Mouse (Mus musculus) MEL (cell line): ENCODE measurements around the gene Gpx3. TPM values are rescaled to one million over a fixed set of nuclear protein-coding genes. Genes with fewer than 3 reads are reported as not detected.
A peak's percentile ranks its signal among the peaks of the same experiment; 100 is the strongest.

Experiments used
- DNase-seq: peaks from one replicate; pipeline ENCODE4 v3.0.0; 2011; ENCODE audit warnings: low read depth, low spot score
- H3K27ac ChIP-seq: 2 replicates; pipeline ENCODE4 v1.5.1; 2012; ENCODE audit warnings: low read depth, mild to moderate bottlenecking, control low read depth, low read length, moderate library complexity; ENCODE audit not compliant: control insufficient read depth
- H3K27me3 ChIP-seq, 2 experiments: fragments of 150-350 bp in 1 of 2; sonication (generic) in 1 of 2; 2 replicates each; pipeline ENCODE4 v1.6.1; 2012; ENCODE audit warnings: low read length in 2 of 2, mild to moderate bottlenecking in 2 of 2, improper control_type of control experiment in 1 of 2, moderate library complexity in 1 of 2; ENCODE audit not compliant: insufficient read depth in 2 of 2, control insufficient read depth in 1 of 2
- H3K36me3 ChIP-seq, 2 experiments: 2 replicates each; pipeline ENCODE4 v1.6.1; 2012 to 2014; ENCODE audit warnings: low read length in 2 of 2, improper control_type of control experiment in 1 of 2, inconsistent platforms in 1 of 2, mild to moderate bottlenecking in 1 of 2; ENCODE audit not compliant: insufficient read depth in 2 of 2, control insufficient read depth in 1 of 2
- H3K4me1 ChIP-seq, 2 experiments: fragments of 150-350 bp in 1 of 2; sonication (generic) in 1 of 2; 2 replicates each; pipeline ENCODE4 v1.6.1; 2012; ENCODE audit warnings: low read length in 2 of 2, improper control_type of control experiment in 1 of 2, mild to moderate bottlenecking in 1 of 2; ENCODE audit not compliant: insufficient read depth in 2 of 2, control insufficient read depth in 1 of 2
- H3K4me3 ChIP-seq, 2 experiments: fragments of 150-350 bp in 1 of 2; sonication (generic) in 1 of 2; 2 replicates each; pipeline ENCODE4 v1.5.1; 2012; ENCODE audit warnings: low read depth in 2 of 2, low read length in 2 of 2, mild to moderate bottlenecking in 2 of 2, moderate library complexity in 2 of 2, control low read depth in 1 of 2, improper control_type of control experiment in 1 of 2; ENCODE audit not compliant: control insufficient read depth in 1 of 2, insufficient read depth in 1 of 2
- H3K79me2 ChIP-seq: 2 replicates; pipeline ENCODE4 v1.6.1; 2012; ENCODE audit warnings: mild to moderate bottlenecking, low read length, moderate library complexity; ENCODE audit not compliant: control insufficient read depth, poor library complexity, insufficient read depth
- H3K9ac ChIP-seq: 2 replicates; pipeline ENCODE4 v1.6.1; 2012; ENCODE audit warnings: low read depth, mild to moderate bottlenecking, control low read depth, low read length, moderate library complexity; ENCODE audit not compliant: control insufficient read depth, poor library complexity, severe bottlenecking
- H3K9me3 ChIP-seq: fragments of 150-350 bp; sonication (generic); replicated peaks from 2 replicates; pipeline ENCODE4 v1.6.1; 2012; ENCODE audit warnings: mild to moderate bottlenecking, low read length, improper control_type of control experiment, moderate library complexity; ENCODE audit not compliant: insufficient read depth
- BHLHE40 ChIP-seq: IDR thresholded peaks from 2 replicates; pipeline ENCODE4 v1.6.1; 2012; ENCODE audit warnings: low read depth, mild to moderate bottlenecking, inconsistent platforms, low read length, improper control_type of control experiment, borderline replicate concordance
- CTCF ChIP-seq, 3 experiments: IDR thresholded peaks in 2 of 3; conservative IDR thresholded peaks in 1 of 3; 2 replicates each; pipeline ENCODE4 v1.5.1; 2011 to 2012; ENCODE audit warnings: low read length in 3 of 3, low read depth in 2 of 3, mild to moderate bottlenecking in 2 of 3, improper control_type of control experiment in 1 of 3, inconsistent platforms in 1 of 3, mixed read lengths in 1 of 3, moderate library complexity in 1 of 3; ENCODE audit not compliant: control insufficient read depth in 1 of 3, insufficient read depth in 1 of 3, poor library complexity in 1 of 3, severe bottlenecking in 1 of 3
- E2F4 ChIP-seq: IDR thresholded peaks from 2 replicates; pipeline ENCODE4 v1.6.1; 2011; ENCODE audit warnings: low read depth, low read length, improper control_type of control experiment, borderline replicate concordance
- EP300 ChIP-seq, 2 experiments: IDR thresholded peaks; 2 replicates each; pipeline ENCODE4 v1.6.1; 2011; ENCODE audit warnings: improper control_type of control experiment in 2 of 2, low read length in 2 of 2, low read depth in 1 of 2, mild to moderate bottlenecking in 1 of 2
- ETS1 ChIP-seq: IDR thresholded peaks from 2 replicates; pipeline ENCODE4 v1.6.1; 2012; ENCODE audit warnings: low read depth, mild to moderate bottlenecking, inconsistent platforms, low read length, improper control_type of control experiment, moderate library complexity
- GABPA ChIP-seq: IDR thresholded peaks from 2 replicates; pipeline ENCODE4 v1.6.1; 2012; ENCODE audit warnings: low read depth, mild to moderate bottlenecking, inconsistent platforms, low read length, improper control_type of control experiment, moderate library complexity
- GATA1 ChIP-seq: IDR thresholded peaks from 2 replicates; pipeline ENCODE4 v1.6.1; 2011; ENCODE audit warnings: low read depth, low read length, improper control_type of control experiment
- JUND ChIP-seq: IDR thresholded peaks from 2 replicates; pipeline ENCODE4 v1.6.1; 2011; ENCODE audit warnings: low read depth, mild to moderate bottlenecking, improper control_type of control experiment, low read length
- KAT2A ChIP-seq: conservative IDR thresholded peaks from 2 replicates; pipeline ENCODE4 v1.6.1; 2012; ENCODE audit warnings: low read depth, low read length, improper control_type of control experiment, inconsistent platforms
- MAFK ChIP-seq: IDR thresholded peaks from 2 replicates; pipeline ENCODE4 v1.6.1; 2011; ENCODE audit warnings: low read depth, mild to moderate bottlenecking, low read length, improper control_type of control experiment, borderline replicate concordance
- MAX ChIP-seq: IDR thresholded peaks from 2 replicates; pipeline ENCODE4 v1.6.1; 2011; ENCODE audit warnings: low read length, improper control_type of control experiment
- MEF2A ChIP-seq: IDR thresholded peaks from 2 replicates; pipeline ENCODE4 v1.6.1; 2014; ENCODE audit warnings: low read depth, mild to moderate bottlenecking, inconsistent platforms, low read length, improper control_type of control experiment; ENCODE audit not compliant: poor library complexity, insufficient replicate concordance, severe bottlenecking; ENCODE audit errors: extremely low read depth
- MYC ChIP-seq: IDR thresholded peaks from 2 replicates; pipeline ENCODE4 v1.6.1; 2011; ENCODE audit warnings: low read depth, mild to moderate bottlenecking, low read length, improper control_type of control experiment, moderate library complexity
- NRF1 ChIP-seq: IDR thresholded peaks from 2 replicates; pipeline ENCODE4 v1.6.1; 2014; ENCODE audit warnings: low read depth, mild to moderate bottlenecking, inconsistent platforms, low read length, improper control_type of control experiment, moderate library complexity; ENCODE audit not compliant: poor library complexity, insufficient read depth, severe bottlenecking
- POLR2A ChIP-seq, 2 experiments: IDR thresholded peaks; 2 replicates each; pipeline ENCODE4 v1.6.1; 2011 to 2012; ENCODE audit warnings: low read length in 2 of 2, mild to moderate bottlenecking in 2 of 2, control low read depth in 1 of 2, improper control_type of control experiment in 1 of 2, low read depth in 1 of 2, moderate library complexity in 1 of 2; ENCODE audit not compliant: control insufficient read depth in 1 of 2, insufficient read depth in 1 of 2, poor library complexity in 1 of 2
- RAD21 ChIP-seq: IDR thresholded peaks from 2 replicates; pipeline ENCODE4 v1.6.1; 2011; ENCODE audit warnings: mild to moderate bottlenecking, low read depth, low read length, improper control_type of control experiment
- RCOR1 ChIP-seq: IDR thresholded peaks from 2 replicates; pipeline ENCODE4 v1.6.1; 2012; ENCODE audit warnings: low read depth, mild to moderate bottlenecking, inconsistent platforms, low read length, improper control_type of control experiment
- SIN3A ChIP-seq: IDR thresholded peaks from 2 replicates; pipeline ENCODE4 v1.6.1; 2012; ENCODE audit warnings: low read length, improper control_type of control experiment, inconsistent platforms
- SMC3 ChIP-seq: IDR thresholded peaks from 2 replicates; pipeline ENCODE4 v1.6.1; 2011; ENCODE audit warnings: low read depth, low read length, improper control_type of control experiment
- TAL1 ChIP-seq: IDR thresholded peaks from 2 replicates; pipeline ENCODE4 v1.6.1; 2012; ENCODE audit warnings: mild to moderate bottlenecking, inconsistent platforms, low read length, moderate library complexity, mixed read lengths
- TBP ChIP-seq: IDR thresholded peaks from 2 replicates; pipeline ENCODE4 v1.8.0; 2011; ENCODE audit warnings: low read depth, low read length, improper control_type of control experiment
- TCF12 ChIP-seq: IDR thresholded peaks from 2 replicates; pipeline ENCODE4 v1.6.1; 2014; ENCODE audit warnings: low read depth, mild to moderate bottlenecking, inconsistent platforms, low read length, improper control_type of control experiment, moderate library complexity
- UBTF ChIP-seq: IDR thresholded peaks from 2 replicates; pipeline ENCODE4 v1.6.1; 2012; ENCODE audit warnings: low read depth, mild to moderate bottlenecking, inconsistent platforms, low read length, improper control_type of control experiment, moderate library complexity, borderline replicate concordance; ENCODE audit not compliant: insufficient read depth
- USF1 ChIP-seq: IDR thresholded peaks from 2 replicates; pipeline ENCODE4 v1.6.1; 2014; ENCODE audit warnings: low read depth, mild to moderate bottlenecking, inconsistent platforms, low read length, improper control_type of control experiment, moderate library complexity
- ZKSCAN1 ChIP-seq: IDR thresholded peaks from 2 replicates; pipeline ENCODE4 v1.6.1; 2012; ENCODE audit warnings: low read depth, mild to moderate bottlenecking, inconsistent platforms, low read length, improper control_type of control experiment, moderate library complexity
- ZMIZ1 ChIP-seq: IDR thresholded peaks from 2 replicates; pipeline ENCODE4 v1.6.1; 2012; ENCODE audit warnings: low read depth, mild to moderate bottlenecking, inconsistent platforms, low read length, improper control_type of control experiment, moderate library complexity
- polyA plus RNA-seq, 2 experiments: library from polyadenylated mRNA; stranded (reverse) in 1 of 2; unstranded in 1 of 2; fragments of >175 nt in 1 of 2; fragments of >200 nt in 1 of 2; gene quantifications; 2 replicates each; pipeline versions ENCODE4 v1.2.1 to v1.2.4; 2012; ENCODE audit warnings: low replicate concordance in 2 of 2, low read depth in 1 of 2; ENCODE audit not compliant: insufficient read length in 2 of 2, insufficient read depth in 1 of 2, missing spikeins in 1 of 2
- total RNA-seq: library from RNA; depleted of rRNA; stranded (reverse); fragments of 300-350 nt; gene quantifications from 2 replicates; pipeline ENCODE4 v1.2.3, GENCODE M21; 2012

Gene Gpx3
- total and polyA plus RNA-seq, 3 experiments, result 0.12 to 0.15 TPM; not detected in 1

DNA sequence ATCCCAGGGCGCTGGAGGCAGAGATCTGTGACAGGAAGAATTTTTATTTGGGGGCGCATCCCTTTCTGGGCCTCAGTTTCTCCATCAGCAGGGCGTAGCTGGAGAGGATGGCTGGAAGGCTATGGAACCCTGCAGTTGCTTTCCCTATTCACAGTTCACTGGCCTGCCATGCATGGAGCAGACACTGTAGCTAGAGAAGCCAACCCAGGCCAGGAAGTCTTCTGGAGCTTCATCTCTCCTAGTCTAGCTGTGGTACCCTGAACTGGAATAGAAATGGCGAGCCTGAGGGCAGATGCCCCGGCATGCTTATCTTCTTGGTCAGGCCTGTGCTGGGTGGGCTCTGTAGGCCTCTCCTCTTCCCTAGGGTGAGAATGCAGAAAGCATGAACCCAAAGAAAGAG lies 1.1 kb downstream of the Gpx3 start:
- H3K27ac ChIP-seq, result no peak overlapping the region
- no peaks in the 10 kb centered on the region for H3K79me2 ChIP-seq
- H3K36me3 ChIP-seq, result peaks cover 0 to 5% of the 10 kb centered on the region in 2 experiments; a peak in 1 of 4 replicates
- no peak overlapping the region for H3K9ac ChIP-seq
- peaks cover 2 to 7% of the 10 kb centered on the region in 2 experiments; a peak in 3 of 4 replicates for H3K4me1 ChIP-seq
- DNase-seq, result no peak
- TF ChIP-seq TCF12, result no peak
- TF ChIP-seq ZMIZ1, result no peak
- TF ChIP-seq MYC, result no peak
- no peak for TF ChIP-seq RCOR1
- TF ChIP-seq MEF2A, result no peak
- no peak for TF ChIP-seq KAT2A
- TF ChIP-seq MAX, result no peak
- TF ChIP-seq CTCF (IDR thresholded peaks at IDR 0.05 in 2 of 3, conservative IDR thresholded peaks at IDR 0.05 in 1 of 3; ENCODE audit: control insufficient read depth in 1 of 3, insufficient read depth in 1 of 3, low read depth in 2 of 3, low read length in 3 of 3, poor library complexity in 1 of 3, severe bottlenecking in 1 of 3), result no peak
- H3K4me3 ChIP-seq, result no peak overlapping the region
- H3K9me3 ChIP-seq, result no peaks in the 10 kb centered on the region
- peaks cover 0 to 4% of the 10 kb centered on the region in 2 experiments; a peak in 1 of 4 replicates for H3K27me3 ChIP-seq

DNA sequence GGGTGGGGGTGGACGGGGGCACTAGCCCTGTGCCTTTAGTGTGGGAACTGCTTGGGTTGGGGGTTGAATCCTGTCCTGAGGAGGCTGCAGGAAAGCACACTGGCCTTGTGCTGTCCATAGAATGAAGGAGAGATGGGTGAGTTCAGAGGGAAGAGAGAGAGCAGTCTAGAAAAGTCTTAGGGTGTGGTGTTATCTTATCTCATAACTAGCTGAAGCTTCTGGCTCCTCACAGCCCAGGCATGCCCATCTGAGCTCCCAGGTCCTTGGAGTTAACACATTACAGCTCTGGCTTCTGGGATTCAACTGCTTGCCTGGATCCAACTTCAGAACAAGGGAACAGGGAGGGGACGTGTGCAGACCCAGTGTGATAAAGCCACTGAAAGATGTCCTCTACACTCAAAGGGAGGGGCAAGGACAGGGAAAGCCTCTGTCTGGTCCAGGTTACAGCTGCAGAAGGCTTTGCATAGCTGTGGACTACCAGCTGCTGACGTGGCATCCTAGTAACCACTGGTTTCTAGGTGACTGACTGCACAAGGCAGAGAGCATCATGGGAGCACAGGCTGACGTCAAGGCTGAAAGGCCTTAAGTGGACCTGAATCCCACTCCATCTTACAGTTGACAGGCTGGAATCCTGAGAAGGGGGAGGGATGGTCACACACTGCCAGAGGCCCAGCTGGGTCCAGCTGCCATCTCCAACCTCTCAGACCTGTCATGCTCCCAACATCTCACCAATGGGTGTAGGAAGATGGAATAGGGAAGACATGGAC lies 1.9 kb downstream of the Gpx3 start:
- peaks cover 0 to 5% of the 10 kb centered on the region in 2 experiments; a peak in 1 of 4 replicates for H3K36me3 ChIP-seq
- peaks cover 0 to 4% of the 10 kb centered on the region in 2 experiments; a peak in 1 of 4 replicates for H3K27me3 ChIP-seq
- H3K4me3 ChIP-seq, result no peak overlapping the region
- H3K4me1 ChIP-seq, result peaks cover 2 to 7% of the 10 kb centered on the region in 2 experiments; a peak in 3 of 4 replicates
- DNase-seq, result peak; percentile 36
- no peak overlapping the region for H3K9ac ChIP-seq
- no peaks in the 10 kb centered on the region for H3K79me2 ChIP-seq
- no peak overlapping the region for H3K27ac ChIP-seq
- no peaks in the 10 kb centered on the region for H3K9me3 ChIP-seq
- TF ChIP-seq E2F4, result no peak
- no peak for TF ChIP-seq MYC
- no peak for TF ChIP-seq USF1
- TF ChIP-seq RAD21, result no peak
- 0 out of 2 replicates have a peak, but pooled peaks have one; percentile 20 for TF ChIP-seq NRF1
- TF ChIP-seq MAX, result no peak
- no peak for TF ChIP-seq ETS1
- TF ChIP-seq JUND, result no peak
- TF ChIP-seq SIN3A, result no peak
- no peak for TF ChIP-seq MAFK
- peak; percentile 68 for TF ChIP-seq GATA1
- no peak for TF ChIP-seq MEF2A
- no peak for TF ChIP-seq UBTF
- TF ChIP-seq POLR2A (IDR thresholded peaks at IDR 0.05; ENCODE audit: control insufficient read depth in 1 of 2, insufficient read depth in 1 of 2, low read depth in 1 of 2, low read length in 2 of 2, poor library complexity in 1 of 2), result 0 out of 4 replicates have a peak, but pooled peaks of 1 of the 2 experiments have one; percentile 25
- no peak for TF ChIP-seq CTCF (IDR thresholded peaks at IDR 0.05 in 2 of 3, conservative IDR thresholded peaks at IDR 0.05 in 1 of 3; ENCODE audit: control insufficient read depth in 1 of 3, insufficient read depth in 1 of 3, low read depth in 2 of 3, low read length in 3 of 3, poor library complexity in 1 of 3, severe bottlenecking in 1 of 3)
- no peak for TF ChIP-seq ZMIZ1
- TF ChIP-seq EP300 (IDR thresholded peaks at IDR 0.05; ENCODE audit: low read depth in 1 of 2, low read length in 2 of 2), result no peak
- TF ChIP-seq SMC3, result peak; percentile 25; the same call in 1 of the 2 replicates
- TF ChIP-seq TAL1, result no peak
- TF ChIP-seq GABPA, result no peak
- TF ChIP-seq RCOR1, result no peak
- TF ChIP-seq BHLHE40, result no peak
- no peak for TF ChIP-seq ZKSCAN1
- TF ChIP-seq TBP, result no peak
